Mouse (Mus musculus) hindlimb bud, embryonic 11.5 days (tissue): ENCODE measurements around the gene Sox21.

Source experiments
- DNase-seq: peaks from one replicate; pipeline ENCODE4 v3.0.0-alpha.2; 2012; ENCODE audit warnings: low read depth, low spot score; ENCODE audit errors: extremely low spot score

The Sox21 gene

DNA sequence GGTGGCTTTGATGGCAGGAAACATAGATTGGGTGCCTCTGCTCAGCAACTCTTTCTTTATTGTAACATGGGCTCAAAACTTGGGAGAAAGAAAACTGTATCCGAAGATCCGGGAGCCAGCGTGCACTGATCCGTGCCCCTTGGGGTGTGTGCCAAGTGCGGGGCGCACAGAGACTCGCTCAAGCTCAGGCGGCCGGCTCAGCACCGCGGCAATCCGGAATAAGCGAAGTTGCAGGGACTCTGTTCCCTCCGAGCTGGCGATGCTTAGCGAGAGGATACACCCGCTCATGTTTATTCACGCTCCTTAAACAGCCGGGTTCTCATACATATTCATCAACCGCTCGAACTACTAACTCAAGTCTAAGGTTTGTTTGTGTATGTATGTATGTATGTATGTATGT lies 10.9 kb downstream of the Sox21 start:
- DNase-seq = no peak

DNA sequence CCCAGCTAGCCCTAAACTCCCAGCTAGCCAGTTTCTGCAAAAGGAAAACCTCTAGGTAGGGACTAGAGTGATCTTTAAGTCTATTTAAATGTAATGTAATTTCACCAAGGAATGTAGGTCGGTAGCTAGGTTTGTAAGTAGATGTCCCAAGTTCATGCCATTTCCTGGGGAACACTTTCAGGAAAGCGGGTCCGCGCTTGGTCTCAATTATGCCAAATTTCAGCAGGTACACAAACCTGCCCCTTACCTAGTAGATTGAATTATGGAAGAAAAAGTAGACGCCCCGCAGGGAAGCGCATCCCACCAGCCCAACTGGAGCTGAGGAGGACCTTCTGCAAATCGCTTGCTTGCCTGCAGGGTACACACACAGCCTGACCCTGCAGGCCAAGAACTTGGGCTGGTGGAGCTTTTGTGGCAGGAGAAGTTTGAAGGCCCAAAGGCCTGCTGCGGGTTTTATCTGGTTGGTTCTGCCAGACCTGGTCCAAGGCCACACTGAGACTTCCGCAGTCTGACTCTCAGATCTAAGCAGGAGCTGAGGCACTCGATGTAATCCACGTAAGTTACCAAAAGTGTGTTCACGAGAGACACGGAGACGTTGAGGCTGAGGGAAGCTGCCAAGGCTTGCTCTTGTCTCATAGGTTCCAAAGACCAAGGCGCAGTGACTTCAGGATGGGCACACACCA lies 11.6 kb downstream of the Sox21 start:
- no peak for DNase-seq

DNA sequence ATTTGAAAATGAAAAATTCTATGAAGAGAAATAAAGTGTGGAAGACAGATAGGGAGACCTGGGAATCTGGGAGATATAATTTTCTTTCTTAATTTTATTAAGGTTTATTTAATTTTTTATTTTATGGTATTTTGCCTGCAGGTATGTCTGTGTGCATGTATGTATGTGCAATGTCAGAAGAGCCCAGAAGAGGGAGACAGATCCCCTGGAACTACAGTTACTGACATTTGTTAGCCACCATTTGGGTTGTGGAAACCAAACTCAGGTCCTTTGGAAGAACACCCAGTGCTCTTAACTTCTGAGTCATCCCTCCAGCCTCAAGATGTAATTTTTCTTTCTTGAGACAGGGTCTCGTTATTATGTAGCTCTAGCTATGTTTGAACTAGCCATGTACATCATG lies 15.9 kb downstream of the Sox21 start:
- no peak for DNase-seq

DNA sequence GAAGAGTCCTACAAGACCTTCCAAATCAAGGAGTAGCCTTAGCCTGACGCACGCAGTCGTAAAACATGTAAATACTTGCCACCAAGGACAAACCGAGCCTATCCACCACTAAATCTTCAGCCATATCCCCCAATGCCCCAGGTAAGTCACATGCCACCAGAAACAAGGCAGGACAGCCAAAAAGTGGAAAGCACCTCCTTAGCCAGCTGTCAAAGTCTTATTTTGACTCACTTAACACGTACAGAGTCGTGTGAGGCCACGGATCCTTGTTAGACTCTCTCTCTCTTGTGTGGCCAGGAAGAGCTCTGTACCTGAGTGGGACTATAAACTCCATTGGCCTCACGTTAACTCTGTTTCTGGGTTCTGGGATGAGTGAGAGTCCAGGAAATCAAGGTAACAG lies 20.0 kb downstream of the Sox21 start:
- no peak for DNase-seq

DNA sequence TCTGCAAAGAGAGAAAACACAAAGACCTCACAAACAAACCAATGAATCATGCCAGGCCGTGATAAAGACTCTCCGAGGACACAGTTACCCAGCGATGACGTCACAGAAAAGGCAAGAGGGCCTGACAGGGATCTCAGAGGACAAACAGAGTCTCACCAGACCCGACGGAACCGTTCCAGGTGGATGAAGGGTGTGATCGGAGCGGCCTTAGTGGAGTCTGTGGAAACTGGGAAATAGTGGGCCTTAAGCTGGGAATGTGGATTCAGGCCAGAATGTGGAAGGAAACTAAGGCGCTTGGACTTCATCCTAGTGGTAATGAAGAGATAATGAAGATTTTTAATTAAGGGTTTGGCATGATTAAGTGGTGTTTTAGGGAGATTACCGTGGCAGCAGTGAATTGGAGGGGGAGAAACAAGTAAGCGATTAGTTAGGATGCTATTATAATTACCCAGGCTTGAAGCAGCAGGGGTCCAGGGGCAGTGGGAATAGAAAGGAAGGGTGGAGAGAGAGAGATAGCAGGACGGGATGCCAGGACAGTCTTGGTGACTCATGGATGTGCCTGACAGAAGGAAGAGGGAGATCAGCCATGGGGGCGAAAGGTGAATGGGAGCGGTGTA lies 24.5 kb downstream of the Sox21 start:
- DNase-seq = no peak

DNA sequence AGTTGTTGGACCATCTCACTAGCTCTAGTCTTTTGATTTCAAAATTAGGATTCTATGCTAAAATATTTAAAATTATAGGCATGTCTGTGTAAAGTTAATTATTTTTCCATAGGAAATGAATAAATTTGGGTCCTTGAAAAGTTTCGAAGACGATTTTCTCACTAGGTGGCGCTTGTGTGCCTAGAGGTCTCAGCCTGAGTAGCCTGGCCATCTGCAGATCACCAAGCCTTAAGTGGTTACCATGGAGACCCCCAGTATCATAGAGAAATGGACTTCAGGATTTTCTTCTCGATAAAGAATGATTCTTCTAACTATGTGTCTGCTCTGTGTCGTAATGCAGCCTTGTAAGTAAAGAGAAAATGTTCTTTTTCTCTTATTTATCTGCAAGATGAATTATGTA lies 27.2 kb downstream of the Sox21 start:
- DNase-seq = no peak

DNA sequence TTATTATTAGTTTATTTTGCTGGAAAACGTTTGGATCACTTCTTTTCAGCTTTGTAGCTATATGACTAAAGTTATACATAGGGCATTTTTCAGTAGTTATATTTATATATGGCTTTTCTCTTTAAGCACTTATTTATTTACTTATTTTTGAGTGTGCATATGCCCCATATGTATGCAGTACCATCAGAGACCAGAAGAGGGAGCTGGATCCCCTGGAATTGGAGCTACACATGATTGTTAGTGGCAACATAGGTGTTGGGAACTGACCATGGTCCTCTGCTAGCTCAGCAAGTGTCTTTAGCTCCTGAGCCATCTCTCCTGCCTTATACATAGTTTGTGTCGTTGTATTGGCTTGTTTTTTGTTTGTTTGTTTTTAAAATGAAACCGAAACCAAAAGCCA lies 29.5 kb downstream of the Sox21 start:
- no peak for DNase-seq

DNA sequence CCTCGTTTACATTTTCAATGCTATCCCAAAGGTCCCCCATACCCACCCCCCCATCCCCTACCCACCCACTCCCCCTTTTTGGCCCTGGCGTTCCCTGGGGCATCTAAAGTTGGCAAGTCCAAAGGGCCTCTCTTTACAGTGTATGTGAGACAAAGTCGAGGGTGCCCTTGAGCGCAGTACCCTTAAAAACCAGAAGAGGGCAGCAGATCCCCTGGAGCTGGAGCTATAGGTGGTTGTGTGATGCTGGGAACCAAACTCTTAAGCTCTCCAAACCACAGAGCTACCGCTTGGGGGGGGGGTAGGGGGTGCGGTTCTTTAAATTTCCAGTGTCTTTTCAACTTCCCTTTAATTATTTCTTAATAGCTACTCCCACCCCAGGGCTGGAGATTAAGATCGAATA lies 33.8 kb downstream of the Sox21 start:
- DNase-seq = no peak

DNA sequence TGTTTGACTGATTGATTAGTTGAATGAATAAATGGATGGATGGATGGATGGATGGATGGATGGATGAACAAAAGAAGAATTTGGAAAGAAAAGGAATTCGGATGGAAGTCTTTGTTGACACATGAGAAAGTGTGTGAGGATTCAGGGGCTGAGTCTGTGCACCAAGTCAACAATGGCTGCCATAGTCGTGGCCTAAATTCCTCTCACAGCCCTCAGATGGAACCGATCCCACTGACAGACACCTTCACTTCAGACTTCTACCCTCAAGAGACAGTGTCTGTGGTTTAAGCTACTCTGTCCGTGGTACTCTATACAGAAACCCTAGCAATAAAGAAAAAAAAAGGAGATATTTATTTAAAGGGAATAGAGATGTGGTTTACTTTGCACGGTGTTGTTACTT lies 34.8 kb downstream of the Sox21 start:
- no peak for DNase-seq

DNA sequence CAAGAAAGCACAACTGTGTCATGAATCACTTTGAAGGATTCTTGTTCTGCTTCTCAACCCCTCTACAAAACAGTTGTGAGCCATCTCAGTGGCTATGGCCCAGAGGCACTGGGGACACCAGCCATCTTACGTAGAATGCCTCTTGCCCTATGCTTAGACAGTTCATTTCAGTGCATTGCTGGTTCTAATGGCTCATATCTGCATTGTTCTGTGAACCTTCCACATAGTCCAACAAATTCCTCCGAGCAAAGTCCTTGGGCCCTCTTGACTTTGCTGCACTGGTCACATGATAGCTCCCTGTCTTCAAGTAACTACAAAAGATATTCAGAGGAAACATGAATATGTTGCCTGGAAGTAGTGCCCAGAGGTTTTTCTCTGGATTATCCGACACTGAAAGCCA lies 36.1 kb downstream of the Sox21 start:
- no peak for DNase-seq

DNA sequence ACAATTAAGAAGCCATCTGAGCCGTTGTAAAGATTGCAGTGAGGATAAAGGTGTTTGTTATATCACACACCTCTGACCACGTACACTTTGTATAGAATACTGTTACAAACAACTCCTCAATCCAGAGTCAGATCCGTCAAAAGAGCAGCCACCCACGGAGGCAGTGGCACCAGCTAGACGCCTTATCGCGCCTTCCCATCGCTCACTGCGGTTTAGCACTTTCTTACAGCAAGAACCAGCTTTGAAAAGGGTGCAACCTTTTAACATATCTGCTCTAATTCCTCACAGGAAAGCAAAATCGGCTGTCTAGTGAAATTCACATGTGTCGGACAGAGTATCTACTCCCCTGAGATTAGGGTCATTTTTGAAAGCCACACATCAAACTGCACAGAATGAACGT lies 39.8 kb downstream of the Sox21 start:
- DNase-seq = no peak

DNA sequence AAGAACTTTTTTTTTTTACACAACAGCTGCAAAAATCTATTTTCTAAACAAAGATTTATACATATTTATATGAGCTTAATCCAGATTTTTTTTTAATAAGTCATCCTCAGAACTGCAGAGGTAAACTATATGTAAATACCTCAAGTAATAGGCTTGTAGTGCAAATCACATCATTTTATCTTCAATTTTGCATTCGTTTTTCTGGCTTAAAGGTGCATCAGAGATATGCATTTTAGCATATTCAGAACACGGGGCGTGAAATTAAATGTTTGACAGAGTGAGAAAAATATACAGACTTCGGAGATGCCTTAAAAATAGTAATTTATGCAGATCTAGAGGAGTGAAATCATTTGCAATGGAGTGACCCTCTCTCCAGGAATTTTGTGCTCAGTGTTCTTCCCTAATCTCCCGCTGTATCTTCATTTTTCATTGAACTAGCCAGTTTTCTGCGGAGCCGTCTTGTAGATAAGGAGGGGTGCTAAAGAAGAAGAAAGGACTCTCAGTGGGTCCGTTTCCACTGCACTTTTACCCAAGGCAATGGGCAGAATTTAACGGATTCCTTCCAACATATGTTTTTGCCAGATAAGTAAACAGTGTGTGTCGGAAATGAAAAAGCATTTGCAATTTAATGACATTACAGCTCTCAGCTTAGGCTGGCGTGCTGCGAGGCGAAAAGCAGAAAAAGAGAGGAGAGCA lies 42.5 kb downstream of the Sox21 start:
- DNase-seq = no peak

DNA sequence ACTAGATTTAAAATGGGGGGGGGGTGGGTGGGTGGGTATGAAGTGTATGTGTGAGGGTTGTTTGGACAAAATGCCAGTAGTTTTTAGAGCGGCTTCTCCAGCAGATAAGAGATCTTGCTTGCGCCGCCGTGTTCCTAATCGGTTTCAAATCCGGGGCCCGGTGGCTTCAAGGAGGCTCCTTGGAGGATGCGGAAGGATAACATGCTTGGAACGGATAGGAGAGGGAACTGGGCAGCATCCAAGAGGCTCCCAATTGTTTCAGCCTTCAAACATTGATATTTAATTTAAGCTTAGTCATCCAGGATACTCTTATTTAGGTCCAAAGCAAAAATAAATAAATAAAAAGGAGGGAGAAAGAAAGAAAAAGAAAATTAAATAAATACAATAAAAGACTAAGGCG lies 43.2 kb downstream of the Sox21 start:
- no peak for DNase-seq

DNA sequence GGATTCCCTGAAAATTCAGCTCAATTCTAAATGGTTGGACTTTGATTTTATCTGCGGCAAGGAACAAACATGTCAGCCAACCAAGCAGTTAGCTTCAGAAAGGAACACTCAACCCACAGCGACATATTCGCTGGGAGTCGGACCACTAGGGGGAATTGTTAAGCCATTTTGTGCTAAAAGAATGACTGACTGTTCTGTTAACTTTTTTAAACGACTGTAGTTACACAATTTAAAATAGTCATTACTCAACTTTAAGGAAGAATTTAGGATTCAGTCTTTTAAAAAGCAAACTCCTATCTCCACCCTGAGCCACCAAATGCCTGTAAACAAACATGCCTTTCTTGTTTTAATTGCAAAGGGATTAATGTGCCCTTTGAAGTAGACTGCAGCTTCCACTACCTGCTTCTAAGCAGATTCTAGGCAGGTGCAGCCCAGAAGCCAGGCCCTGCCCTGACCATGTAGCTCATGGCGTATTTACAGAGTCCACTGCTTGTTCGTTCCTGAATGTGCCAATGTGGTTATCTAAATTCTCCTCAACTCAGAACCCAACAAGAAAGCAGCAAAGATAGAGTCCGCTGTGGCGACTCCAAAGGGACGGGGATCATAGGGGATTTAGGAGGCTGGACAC lies 43.7 kb downstream of the Sox21 start:
- DNase-seq = no peak

DNA sequence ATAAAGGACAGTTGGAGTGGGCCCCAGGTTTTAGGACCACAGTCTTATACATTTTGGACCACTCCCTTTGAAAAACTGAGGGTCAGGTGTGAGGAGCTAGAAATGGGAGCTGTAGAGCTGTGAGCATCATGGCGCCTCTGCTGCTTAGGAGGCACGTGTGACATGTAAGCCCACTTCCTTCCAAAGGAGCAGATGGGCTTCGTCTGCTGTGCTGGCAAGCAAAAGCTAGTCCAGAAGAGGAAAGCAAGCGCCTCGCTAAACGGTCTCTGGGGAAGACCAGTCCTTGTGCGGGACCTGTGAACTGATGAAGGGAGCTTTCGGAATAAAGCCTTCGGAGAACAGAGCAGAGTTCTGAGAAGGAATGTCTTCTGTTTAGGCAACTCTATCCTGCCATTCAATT lies 45.4 kb downstream of the Sox21 start:
- DNase-seq = no peak
